Mouse (Mus musculus): ENCODE measurements around the gene Nudt5. TPM values are rescaled to one million over a fixed set of nuclear protein-coding genes. Genes with fewer than 3 reads are reported as not detected.

The Nudt5 gene
- polyA plus RNA-seq, 1 experiment from 2014 or later: 123 TPM

Other genes starting within 250 kb of the Nudt5 start
- gene Camk1d, start 130.5 kb upstream of the Nudt5 start, polyA plus RNA-seq (2014; fragmentation: Nextera tagmentation; extraction: Ambion mirVana): 1.0 and 1.4 TPM in 2 replicates
- 278 and 298 TPM in 2 replicates for gene Cdc123, start 145 bp downstream of the Nudt5 start, polyA plus RNA-seq (2014; fragmentation: Nextera tagmentation; extraction: Ambion mirVana)
- 2.0 TPM in 2 replicates for gene Gm13199, start 17.9 kb downstream of the Nudt5 start, polyA plus RNA-seq (2014; fragmentation: Nextera tagmentation; extraction: Ambion mirVana)
- gene Sec61a2, start 50.4 kb downstream of the Nudt5 start, polyA plus RNA-seq (2014; fragmentation: Nextera tagmentation; extraction: Ambion mirVana): 48.1 and 51.8 TPM in 2 replicates
- 3.5 and 4.8 TPM in 2 replicates for gene Dhtkd1, start 97.8 kb downstream of the Nudt5 start, polyA plus RNA-seq (2014; fragmentation: Nextera tagmentation; extraction: Ambion mirVana)
- gene Upf2, start 106.5 kb downstream of the Nudt5 start, polyA plus RNA-seq (2014; fragmentation: Nextera tagmentation; extraction: Ambion mirVana): 10.4 and 10.7 TPM in 2 replicates

All from liver, embryonic 11.5 days (tissue).